Mouse (Mus musculus) heart, adult 2 months (tissue): ENCODE results near the gene Pbld1. TPM values are rescaled to one million over a fixed set of nuclear protein-coding genes. Genes with fewer than 3 reads are reported as not detected.
A peak's percentile ranks its signal among the peaks of the same experiment; 100 is the strongest.

Experiments used
- DNase-seq, 2 experiments: peaks; one replicate each; pipeline ENCODE4 v3.0.0; 2021
- H3K27ac ChIP-seq: fragments of 200-600 bp; 2 replicates; pipeline ENCODE4 v1.8.1; 2022
- H3K27me3 ChIP-seq: fragments of 200-500 bp; 2 replicates; pipeline ENCODE4 v1.6.1; 2012; ENCODE audit warnings: mild to moderate bottlenecking, low read length, inconsistent platforms, mixed read lengths; ENCODE audit not compliant: control insufficient read depth, insufficient read depth
- H3K36me3 ChIP-seq: fragments of 200-500 bp; 2 replicates; pipeline ENCODE4 v1.6.1; 2012; ENCODE audit warnings: low read length, inconsistent platforms; ENCODE audit not compliant: control insufficient read depth, insufficient read depth
- H3K4me1 ChIP-seq: fragments of 200-500 bp; 2 replicates; pipeline ENCODE4 v1.6.1; 2011; ENCODE audit warnings: low read length; ENCODE audit not compliant: control insufficient read depth, insufficient read depth
- H3K4me3 ChIP-seq: fragments of 200-600 bp; 2 replicates; pipeline ENCODE4 v1.8.1; 2022
- H3K79me2 ChIP-seq: fragments of 200-500 bp; replicated peaks from 2 replicates; pipeline ENCODE4 v1.6.1; 2012; ENCODE audit warnings: mild to moderate bottlenecking, inconsistent platforms, low read length, moderate library complexity, mixed read lengths; ENCODE audit not compliant: control insufficient read depth, insufficient read depth
- H3K9ac ChIP-seq: fragments of 200-500 bp; 2 replicates; pipeline ENCODE4 v1.6.1; 2012; ENCODE audit warnings: low read depth, mild to moderate bottlenecking, control low read depth, inconsistent platforms, low read length, mixed read lengths
- CTCF ChIP-seq: fragments of 200-600 bp; IDR thresholded peaks from 2 replicates; pipeline ENCODE4 v1.8.1; 2022; ENCODE audit warnings: antibody characterized with exemption, mild to moderate bottlenecking, moderate library complexity
- EP300 ChIP-seq: fragments of 200-500 bp; IDR thresholded peaks from 2 replicates; pipeline ENCODE4 v1.6.1; 2011; ENCODE audit warnings: low read depth, low read length, control low read depth; ENCODE audit not compliant: insufficient read depth
- POLR2A ChIP-seq: fragments of 200-500 bp; IDR thresholded peaks from 2 replicates; pipeline ENCODE4 v1.6.1; 2011; ENCODE audit warnings: mild to moderate bottlenecking, low read depth, low read length, control low read depth; ENCODE audit not compliant: insufficient read depth
- WGBS: fragments of 180-500 bp; shearing (Covaris S2); methylation state at CpG from one replicate; pipeline ENCODE4 v1.1.7; 2018; 5-methylcytosine and 5-hydroxymethylcytosine counted together
- intact Hi-C: fragments of 180-260 bp; cut with DNase I; formaldehyde crosslinking; loops from one replicate; pipeline ENCODE4 v1.15.1; 2025
- polyA plus RNA-seq: library from polyadenylated mRNA; depleted of rRNA; stranded (reverse); fragments of >200 nt; gene quantifications from 2 replicates; pipeline ENCODE4 v1.2.3, GENCODE M21; 2012
- total RNA-seq, 2 experiments: library from RNA; stranded (reverse); gene quantifications; 2 replicates each; pipeline ENCODE4 v1.2.3; 2021

Gene Pbld1
- total and polyA plus RNA-seq, 3 experiments, result 0.89 to 1.5 (median 1.2) TPM

DNA sequence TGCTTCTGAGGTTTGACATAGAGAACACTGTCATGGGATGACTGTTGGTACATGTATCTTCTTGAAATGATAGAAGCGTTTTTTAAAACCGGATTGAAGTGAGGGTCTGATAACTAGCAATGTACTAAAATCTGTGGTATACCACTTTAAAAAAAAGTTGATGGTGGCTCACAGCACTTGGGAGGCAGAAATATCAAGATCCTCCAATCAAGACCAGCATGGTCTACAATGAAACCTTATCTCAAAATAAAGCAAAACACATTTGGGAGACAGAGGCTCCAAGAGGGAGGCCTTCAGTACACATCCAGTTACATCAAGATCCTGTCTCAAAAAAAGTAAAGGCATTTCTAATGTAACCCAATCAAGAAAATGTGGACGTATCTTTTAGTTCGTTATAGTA, 38.3 kb upstream of the Pbld1 start:
- Histone ChIP-seq H3K4me1 (peaks cover 10% of the 10 kb centered on the region), H3K9ac (no peak overlapping the region), H3K4me3 (peak overlapping the region; percentile 88; the same call in 1 of the 2 replicates), H3K27me3 (no peaks in the 10 kb centered on the region), H3K79me2 (peaks cover 5% of the 10 kb centered on the region; the same call in 1 of the 2 replicates), H3K27ac (no peak overlapping the region), H3K36me3 (peaks cover 23% of the 10 kb centered on the region)
- TF ChIP-seq EP300 (no peak), CTCF (no peak), POLR2A (no peak)
- intact Hi-C loops, result loop anchor here (2.0 to 10.0 kb wide), 7 partner anchors 41 to 363 kb away; partner anchors contain the start of genes Ccar1, Dnajc12, Herc4 and Rufy2
- 31% methylated on average over 4 of the region's 4 CpGs for WGBS
- no peak for DNase-seq

DNA sequence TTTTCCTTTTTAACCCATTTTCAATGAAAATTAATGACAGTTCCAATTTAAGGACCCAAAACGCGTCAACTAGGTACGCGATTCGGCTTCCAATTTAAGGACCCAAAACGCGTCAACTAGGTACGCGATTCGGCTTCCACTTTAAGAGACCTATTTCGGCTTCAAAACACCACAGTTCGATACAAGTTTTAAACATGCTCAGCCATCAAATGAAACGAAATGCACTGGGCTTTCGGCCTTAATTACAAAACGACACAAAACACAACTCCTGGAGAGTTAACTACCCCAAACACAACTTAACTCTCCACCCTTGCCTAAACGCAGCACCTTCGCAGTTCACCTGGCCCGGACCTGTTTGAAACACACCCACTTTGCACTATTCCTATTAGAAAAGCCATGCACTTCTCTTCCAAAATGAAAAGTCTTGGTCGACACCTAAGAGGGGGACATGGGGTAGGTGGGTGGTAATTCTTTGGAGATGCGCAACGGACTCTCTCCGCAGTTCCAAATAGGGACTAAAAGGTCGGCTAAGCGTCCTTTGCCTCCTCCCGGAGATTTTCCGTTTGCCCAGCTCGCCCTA, 37.3 kb upstream of the Pbld1 start:
- Histone ChIP-seq H3K4me1 (peaks cover 10% of the 10 kb centered on the region), H3K9ac (peak overlapping the region; percentile 95), H3K36me3 (peaks cover 23% of the 10 kb centered on the region), H3K27me3 (no peaks in the 10 kb centered on the region), H3K4me3 (peak overlapping the region; percentile 88), H3K27ac (peak overlapping the region; percentile 99), H3K79me2 (peaks cover 4% of the 10 kb centered on the region; the same call in 1 of the 2 replicates)
- under 1% methylated on average over 27 of the region's 27 CpGs for WGBS
- TF ChIP-seq EP300 (no peak), CTCF (no peak), POLR2A (no peak)
- intact Hi-C loops, result loop anchor here (2.0 to 10.0 kb wide), 7 partner anchors 42 to 362 kb away; partner anchors contain the start of genes Ccar1, Dnajc12, Herc4 and Rufy2
- no peak for DNase-seq

DNA sequence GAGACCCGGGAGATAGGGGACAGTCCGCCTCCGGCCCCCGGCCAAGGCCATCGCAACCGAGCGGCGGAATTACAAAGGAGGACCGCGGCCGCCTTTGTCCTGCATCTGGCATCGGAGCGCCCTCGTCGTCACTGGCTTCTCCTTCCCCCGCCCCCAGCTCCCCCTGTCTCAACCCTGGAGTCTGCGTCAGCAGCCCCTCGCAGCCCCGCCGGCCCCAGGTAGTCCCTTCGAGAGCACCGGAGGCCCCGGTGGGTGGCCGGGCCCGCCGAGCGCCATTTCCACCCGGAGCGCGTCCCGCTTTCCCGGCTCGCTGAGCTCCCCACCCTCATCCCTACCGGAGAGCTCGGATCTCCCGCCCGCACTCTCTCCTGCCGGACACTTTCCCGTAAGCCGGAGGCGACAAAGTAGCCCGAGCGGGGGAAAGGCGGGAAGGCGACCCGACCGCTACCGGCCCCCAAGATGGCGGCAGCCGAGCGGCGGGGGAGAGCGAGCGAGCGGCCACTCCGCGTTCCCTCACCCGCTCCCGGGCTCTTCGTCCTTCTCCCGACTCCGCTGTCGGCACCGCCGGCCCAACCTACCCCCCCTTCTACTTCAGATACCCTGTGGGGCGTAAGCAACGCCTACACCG, 36.7 kb upstream of the Pbld1 start:
- under 1% methylated on average over 66 of the region's 68 CpGs for WGBS
- TF ChIP-seq CTCF (peak; percentile 10; the same call in 1 of the 2 replicates), POLR2A (no peak), EP300 (no peak)
- intact Hi-C loops, result loop anchor here (2.0 to 10.0 kb wide), 7 partner anchors 42 to 362 kb away; partner anchors contain the start of genes Ccar1, Dnajc12, Herc4 and Rufy2
- Histone ChIP-seq H3K4me1 (peaks cover 10% of the 10 kb centered on the region), H3K36me3 (peaks cover 19% of the 10 kb centered on the region), H3K27ac (peak overlapping the region; percentile 99), H3K27me3 (no peaks in the 10 kb centered on the region), H3K9ac (peak overlapping the region; percentile 95), H3K4me3 (peak overlapping the region; percentile 88), H3K79me2 (peaks cover 2% of the 10 kb centered on the region; the same call in 1 of the 2 replicates)
- peak; percentile 80 to 83 for DNase-seq

DNA sequence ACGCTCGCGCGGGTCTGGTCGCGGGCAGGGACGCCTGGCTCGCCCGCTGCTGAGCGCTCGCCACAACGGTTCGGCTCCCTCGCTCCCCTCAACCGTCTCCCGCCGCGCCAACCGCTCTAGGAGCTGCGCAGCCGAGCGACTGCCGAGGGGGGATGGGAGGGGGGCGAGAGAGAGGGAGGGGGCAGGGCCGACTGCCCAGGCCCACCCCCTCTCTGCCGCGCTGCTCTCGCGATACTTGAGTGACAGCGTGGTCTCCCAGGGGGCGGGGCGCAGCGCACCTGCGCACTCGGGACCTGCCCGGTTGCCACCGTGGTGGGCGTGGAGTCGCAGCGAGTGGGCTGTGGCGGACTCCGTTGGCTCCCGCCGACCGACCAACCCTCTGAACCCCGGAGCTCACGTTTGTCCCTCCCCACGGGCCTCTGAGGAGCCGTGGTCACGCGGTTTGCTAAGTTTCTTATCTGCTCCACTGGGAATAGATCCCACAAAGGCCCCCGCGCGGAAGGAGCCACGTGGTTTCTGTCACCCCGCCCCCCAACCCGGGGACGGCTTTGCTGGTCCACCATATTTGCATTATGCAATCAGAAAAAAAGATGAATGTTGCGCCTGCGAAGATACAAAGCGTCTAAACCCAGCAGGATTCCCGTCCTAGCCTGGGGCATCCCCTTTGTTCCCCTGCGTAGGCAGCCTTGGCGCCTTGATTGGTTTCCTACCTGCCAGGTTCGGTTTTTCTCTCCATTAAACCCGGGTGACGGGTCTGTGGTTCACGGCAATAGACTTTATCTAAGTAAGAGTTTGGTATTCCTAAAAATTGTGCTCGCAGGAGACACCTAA, 36.0 kb upstream of the Pbld1 start, which contains the start of the genes Hnrnph3 and Pbld2:
Hnrnph3 (minus strand) TSS at position 469 of the 831 bp plus-strand sequence.
Pbld2 (plus strand) TSS at position 567 of the 831 bp plus-strand sequence.
- TF ChIP-seq POLR2A (peak; percentile 88), EP300 (peak; percentile 58; the same call in 1 of the 2 replicates), CTCF (no peak)
- under 1% methylated on average over 56 of the region's 69 CpGs for WGBS
- H3K4me3 ChIP-seq, result peak within 1 kb of the TSS; percentile 88
- intact Hi-C loops, result loop anchor here (2.0 to 10.0 kb wide), 7 partner anchors 43 to 361 kb away; partner anchors contain the start of genes Ccar1, Dnajc12, Herc4 and Rufy2
- no peaks in the 10 kb centered on the region for H3K27me3 ChIP-seq
- H3K79me2 ChIP-seq, result no peaks in the 10 kb centered on the region
- H3K36me3 ChIP-seq, result peaks cover 16% of the 10 kb centered on the region
- peak; percentile 99 for DNase-seq
- H3K9ac ChIP-seq, result peak within 1 kb of the TSS; percentile 95
- peak within 1 kb of the TSS; percentile 99 for H3K27ac ChIP-seq
- H3K4me1 ChIP-seq, result peaks cover 9% of the 10 kb centered on the region

DNA sequence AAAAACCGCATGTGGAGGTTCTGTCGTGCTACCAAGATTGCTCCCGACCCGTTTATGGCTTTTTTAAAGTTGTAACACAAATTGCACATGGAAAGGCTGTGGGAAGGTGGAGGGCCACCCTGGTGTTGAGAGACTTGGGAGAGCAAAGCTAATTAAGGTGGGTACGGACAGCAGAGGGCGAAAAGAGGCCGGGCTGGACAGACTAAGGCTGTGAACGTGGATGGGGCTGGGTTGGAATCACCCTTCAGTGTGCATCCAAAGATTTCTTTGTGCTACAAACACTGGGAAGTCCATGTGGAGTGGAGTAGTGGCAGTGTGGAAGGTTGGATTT, 35.4 kb upstream of the Pbld1 start:
- peaks cover 9% of the 10 kb centered on the region for H3K4me1 ChIP-seq
- H3K79me2 ChIP-seq, result no peaks in the 10 kb centered on the region
- H3K36me3 ChIP-seq, result peaks cover 13% of the 10 kb centered on the region
- peak overlapping the region; percentile 99 for H3K27ac ChIP-seq
- peak in 1 of 2 experiments; percentile 82 for DNase-seq
- H3K4me3 ChIP-seq, result peak overlapping the region; percentile 88
- no peaks in the 10 kb centered on the region for H3K27me3 ChIP-seq
- WGBS, result under 1% methylated on average over 8 of the region's 8 CpGs
- intact Hi-C loops, result loop anchor here (5.0 to 10.0 kb wide), 5 partner anchors 90 to 360 kb away; partner anchors contain the start of genes Ccar1, Dnajc12, Herc4 and Sirt1
- TF ChIP-seq CTCF (peak; percentile 73), EP300 (0 out of 2 replicates have a peak, but pooled peaks have one; percentile 21), POLR2A (no peak)
- H3K9ac ChIP-seq, result peak overlapping the region; percentile 84
